Mouse (Mus musculus) frontal cortex, adult 2 months (tissue): Measurements from ENCODE around the gene Ugp2. TPM values are rescaled to one million over a fixed set of nuclear protein-coding genes. Genes with fewer than 3 reads are reported as not detected.

Experiments
- DNase-seq, 2 experiments: peaks; one replicate each; pipeline ENCODE4 v3.0.0; 2022; ENCODE audit warnings: low spot score in 1 of 2; ENCODE audit errors: extremely low spot score in 1 of 2
- polyA plus RNA-seq: library from polyadenylated mRNA; depleted of rRNA; stranded (reverse); fragments of >200 nt; gene quantifications from 2 replicates; pipeline ENCODE4 v1.2.3, GENCODE M21; 2012; rRNA removed

The Ugp2 gene
- 53.8 and 57.0 TPM in 2 replicates for polyA plus RNA-seq

- DNase-seq = peak; percentile 95 to 99
These were observed at the start of gene Ugp2 for GRCm38 (mm10) chr11:21371122-21371806. Gene Ugp2 (minus strand): TSS chr11:21371201.

DNA sequence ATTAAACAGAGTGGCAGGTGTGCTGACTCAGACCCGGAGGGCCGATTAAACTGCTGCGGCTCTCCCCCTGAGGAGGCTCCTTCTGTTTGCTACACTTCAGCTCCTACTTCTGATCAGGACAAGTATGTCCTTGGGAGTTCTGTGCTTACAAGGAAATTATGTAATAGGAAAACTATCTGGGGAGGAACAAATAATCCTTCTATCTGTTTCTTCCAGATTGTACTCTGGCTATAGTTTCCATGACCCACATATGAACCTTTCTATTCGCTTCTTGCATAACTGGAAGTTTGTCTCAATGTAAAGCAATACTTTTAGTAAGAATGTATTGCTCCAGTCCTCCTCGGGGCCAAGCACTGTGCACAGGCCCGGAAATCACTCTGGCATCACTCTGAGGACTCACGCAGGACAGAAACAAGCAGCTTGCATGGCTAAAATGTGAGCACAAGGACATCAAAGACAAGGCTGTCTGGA is 43.9 kb upstream of the Ugp2 start:
- DNase-seq = no peak

DNA sequence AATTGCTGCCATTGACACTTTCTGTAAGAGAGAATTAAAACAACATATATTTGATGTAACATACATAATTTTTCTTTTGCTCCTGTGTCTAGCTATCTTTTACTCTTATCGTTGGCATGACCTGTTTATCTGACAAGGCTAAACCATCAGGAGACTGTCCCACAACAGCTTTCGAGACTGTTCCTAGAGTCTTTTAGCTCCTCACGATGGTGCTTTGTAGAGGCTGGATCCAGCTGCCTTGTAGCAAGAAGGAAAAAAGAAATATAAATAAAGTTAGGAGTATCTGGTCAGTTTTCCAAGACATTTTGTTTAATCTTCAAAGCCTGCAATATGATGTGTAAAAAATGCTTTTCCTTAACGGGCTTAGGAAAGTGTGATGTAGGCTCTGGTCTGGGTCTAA is 35.7 kb upstream of the Ugp2 start:
- DNase-seq = no peak

DNA sequence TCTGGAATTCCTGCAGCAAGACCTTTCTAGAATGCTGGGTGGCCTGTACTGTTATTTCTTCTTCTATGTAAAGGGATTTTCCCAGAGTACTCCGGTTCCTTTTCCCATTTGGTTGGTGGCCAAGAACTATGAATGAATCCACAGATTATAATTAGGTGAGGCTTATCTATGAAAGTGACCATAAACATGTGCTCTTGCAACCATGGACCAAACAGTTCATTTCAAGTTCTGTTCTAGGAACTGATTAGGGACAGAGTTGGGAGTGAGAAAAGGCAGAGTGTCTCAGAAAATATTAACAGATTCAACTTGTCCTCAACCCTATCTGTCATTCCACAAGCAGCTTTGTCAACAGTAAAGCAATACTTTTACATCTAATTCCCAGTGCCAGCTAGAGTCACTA is 35.1 kb upstream of the Ugp2 start:
- DNase-seq = no peak

DNA sequence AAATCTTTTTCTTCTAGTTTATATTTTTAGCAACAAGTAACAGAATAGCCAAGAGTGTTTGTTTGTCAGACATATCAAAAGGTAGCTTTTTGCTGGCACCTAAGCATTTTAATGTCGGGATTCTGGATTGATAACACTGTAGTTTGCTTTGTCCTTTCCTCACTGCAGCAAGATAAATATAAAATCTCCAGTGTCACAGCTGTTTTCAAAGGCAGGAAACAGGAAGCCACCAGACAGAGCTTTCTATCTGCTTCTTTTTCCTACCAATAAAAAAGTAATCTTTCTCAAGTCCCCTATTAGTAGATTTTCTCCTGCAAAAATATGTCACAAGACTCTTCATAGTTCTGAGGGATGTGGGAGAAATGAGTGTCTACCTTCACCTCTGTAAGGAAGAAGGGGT is 32.9 kb upstream of the Ugp2 start:
- DNase-seq = no peak

DNA sequence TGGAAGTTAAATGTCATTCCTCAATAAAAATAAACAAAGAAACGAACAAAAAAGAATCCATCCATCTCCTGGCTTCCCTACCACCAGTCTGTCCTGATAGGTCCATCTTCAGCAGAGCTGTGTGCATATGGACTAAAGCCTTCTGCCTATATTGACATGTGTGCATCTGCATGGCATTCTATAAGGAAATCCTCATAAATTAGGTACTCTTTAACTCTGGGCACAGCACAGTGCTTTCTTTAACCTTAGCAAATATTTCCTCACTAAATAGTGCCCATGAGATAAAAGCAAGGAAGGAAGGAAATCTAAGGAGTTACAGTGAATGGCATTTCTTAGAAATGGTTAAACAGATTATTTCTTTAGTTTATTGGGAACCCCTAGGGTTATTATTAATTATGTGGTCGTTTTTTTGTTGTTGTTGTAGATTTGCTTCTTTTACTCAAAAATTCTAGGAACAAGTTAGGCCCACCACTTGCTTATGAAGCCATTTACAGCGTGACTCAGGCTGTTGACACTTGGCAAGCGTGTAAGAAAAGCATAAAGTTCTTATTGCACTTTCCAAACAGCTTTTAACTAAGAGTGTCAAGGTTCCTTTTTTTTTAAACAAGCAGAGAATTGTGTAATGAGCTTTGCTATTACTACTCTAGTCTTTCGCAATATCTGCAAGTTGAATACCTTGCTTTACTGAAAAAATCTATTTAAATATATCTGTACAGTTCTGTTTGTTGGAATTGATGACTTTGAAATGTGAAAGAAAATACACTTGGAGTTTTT is 31.7 kb upstream of the Ugp2 start:
- DNase-seq = no peak

DNA sequence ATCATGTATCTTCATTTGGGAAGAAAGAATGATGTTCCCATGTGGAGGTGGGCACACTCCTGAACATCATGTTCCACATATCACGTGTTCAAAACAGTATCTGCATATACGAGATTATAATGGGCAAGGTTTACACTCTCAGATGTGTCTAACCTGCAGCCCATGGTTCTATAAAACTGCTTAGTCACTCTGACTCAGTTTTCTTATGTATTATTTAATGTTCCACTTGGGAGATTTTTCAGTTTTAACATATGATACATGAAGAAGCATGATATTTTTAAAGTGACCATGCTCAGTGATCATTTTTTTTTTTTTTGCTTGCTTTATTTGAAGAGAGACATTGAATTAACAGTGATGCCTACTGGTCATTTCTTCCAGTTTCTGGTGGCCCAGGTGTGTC is 30.2 kb upstream of the Ugp2 start:
- no peak for DNase-seq

- no peak for DNase-seq
These were observed 28.2 kb upstream of the Ugp2 start for GRCm38 (mm10) chr11:21399186-21399681.

DNA sequence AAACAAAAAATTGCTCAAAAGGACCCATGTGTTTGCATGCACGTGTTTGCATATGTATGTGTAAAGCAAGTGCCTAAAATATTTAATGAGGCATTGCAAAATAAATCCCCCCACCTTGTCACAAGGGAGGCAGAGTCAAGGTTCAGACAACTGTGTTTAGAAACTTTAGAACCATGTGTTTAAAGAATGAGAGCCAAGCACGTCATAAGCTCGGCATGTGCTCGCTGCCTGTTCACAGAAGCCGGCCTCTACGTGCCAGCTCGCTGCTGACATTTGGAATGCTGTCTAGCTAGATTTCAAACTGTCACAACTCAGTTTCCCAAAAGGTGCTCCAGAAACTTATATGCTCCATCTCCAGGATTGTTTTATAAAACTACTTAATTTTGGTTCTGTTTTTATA is 27.5 kb upstream of the Ugp2 start:
- DNase-seq = no peak

DNA sequence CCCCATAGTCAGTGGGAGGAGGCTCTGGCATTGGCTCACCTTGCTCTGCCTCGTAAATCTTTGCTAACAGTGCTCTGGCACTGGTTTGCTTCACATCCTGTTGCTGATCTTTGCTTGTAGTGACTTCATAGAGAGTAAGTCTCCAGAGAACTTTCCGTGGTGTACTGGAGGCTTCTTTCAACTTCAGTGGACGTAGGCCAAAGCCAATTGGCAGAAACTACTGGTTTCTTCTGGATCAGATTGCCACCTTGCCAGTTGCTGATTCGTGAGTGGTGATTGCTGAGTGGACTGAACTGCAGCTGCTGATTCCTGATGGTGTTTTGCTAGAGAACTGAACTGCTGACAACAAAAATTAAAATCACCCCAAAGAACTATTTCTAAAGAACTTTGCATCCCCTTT is 15.8 kb upstream of the Ugp2 start:
- no peak for DNase-seq

DNA sequence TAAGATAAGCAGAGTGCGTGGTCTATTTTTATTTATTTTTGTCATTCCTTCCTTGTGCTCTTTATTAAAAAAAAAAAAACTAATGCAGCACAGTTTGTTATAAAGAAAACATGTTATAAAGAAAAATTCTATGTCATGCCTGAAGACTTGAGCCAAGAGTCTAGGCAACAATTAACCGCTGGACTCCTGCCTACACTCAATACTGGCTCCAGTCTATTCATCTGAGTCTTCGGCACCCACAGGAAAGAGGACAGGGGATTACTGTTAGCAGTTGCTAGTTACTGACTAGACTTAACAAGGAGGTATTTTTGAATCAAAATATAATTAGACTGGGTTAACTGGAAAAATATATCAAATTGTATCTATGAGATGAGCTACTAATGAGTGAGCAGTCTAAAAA is 3.1 kb upstream of the Ugp2 start:
- peak in 1 of 2 experiments; percentile 35 for DNase-seq

DNA sequence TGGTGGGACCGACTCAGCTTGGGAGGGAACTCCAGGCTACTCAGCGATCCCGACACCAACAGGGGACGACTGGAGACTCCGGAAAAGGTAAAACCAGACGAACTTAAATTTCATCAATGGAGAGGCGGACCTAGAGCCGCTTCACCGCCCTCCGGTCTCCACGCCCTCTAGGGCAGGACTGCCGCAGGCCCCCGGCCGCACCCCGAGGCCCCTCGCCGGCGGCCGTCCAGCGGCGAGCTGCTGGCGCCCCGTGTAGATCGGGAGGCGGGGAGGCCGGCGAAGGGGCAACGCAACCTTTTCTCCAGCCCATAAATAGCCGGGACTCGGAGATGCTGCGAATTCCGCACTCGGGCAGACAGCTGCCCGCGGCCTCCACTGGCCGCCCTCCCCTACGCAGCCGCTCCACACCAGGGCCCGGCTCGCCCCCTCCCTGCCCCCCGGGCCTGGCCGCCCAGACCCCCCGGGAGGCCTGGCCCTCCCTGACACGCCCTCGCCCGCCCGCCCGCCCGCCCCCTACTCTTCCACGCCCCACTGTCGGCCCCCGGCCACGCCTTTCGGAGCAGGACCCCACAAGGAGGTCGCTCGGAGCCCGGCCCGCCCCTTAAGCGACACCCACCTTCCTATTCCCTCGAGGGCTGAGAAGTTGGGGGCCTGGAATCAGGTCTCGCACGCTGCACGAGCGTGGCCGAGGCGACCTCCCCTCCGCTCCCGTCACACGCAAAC is 441 bp downstream of the Ugp2 start:
- DNase-seq = peak; percentile 13 to 55

- DNase-seq = no peak
These were observed 1.6 kb downstream of the Ugp2 start for GRCm38 (mm10) chr11:21369248-21370016.

DNA sequence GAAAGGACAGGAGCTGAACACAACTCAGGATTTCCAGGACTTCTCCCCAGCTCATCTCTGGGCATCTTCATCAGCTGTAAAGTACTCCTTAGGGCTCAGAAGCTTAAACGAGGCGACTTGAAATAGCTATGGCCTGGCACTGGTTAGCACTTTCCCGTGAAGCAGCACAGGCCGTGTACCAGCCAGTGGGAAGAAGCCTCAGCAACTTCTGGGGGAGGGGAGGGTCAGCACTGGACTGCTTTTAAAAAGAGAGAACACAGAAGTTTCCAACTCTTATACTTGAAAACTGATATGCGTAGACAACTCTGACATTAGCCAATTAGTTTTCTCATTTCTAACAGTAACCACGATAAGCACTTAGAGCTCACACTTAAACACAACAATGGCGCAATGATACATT is 2.5 kb downstream of the Ugp2 start:
- no peak for DNase-seq

DNA sequence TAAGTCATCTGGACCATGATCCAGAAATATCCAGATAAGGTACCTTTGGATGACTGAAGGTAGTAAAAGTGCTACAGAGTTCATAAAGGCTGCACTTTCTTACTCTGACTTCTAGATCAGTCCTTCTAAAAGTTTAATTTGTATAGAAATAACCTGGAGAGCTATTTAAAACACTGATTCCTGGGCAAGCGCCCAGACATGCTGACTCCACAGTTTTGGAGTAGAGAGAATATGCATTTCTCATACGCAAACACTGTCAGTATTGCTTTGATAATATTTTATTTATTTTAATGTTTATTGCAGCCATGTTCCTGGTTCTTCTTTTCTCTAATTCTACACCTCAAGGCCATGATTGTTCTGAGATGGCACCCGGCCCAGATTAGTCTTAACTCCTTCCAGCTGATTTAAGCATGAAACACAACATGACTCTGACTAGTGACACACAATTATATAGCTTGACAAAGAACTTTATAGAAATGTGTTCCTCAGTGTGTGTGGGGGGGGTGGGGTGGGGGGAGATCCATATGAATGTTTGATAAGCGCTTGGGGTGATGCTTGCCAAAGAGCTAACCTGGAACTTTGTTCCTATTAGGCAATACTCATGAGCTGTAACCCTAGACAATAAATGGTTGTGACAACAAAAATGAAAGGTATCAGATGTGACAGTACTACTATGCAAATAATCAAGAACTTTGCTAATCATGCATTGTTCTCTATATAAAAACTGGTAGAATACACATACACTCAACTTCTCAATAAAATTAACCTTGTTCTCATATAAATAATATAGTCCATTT is 7.7 kb downstream of the Ugp2 start:
- no peak for DNase-seq

DNA sequence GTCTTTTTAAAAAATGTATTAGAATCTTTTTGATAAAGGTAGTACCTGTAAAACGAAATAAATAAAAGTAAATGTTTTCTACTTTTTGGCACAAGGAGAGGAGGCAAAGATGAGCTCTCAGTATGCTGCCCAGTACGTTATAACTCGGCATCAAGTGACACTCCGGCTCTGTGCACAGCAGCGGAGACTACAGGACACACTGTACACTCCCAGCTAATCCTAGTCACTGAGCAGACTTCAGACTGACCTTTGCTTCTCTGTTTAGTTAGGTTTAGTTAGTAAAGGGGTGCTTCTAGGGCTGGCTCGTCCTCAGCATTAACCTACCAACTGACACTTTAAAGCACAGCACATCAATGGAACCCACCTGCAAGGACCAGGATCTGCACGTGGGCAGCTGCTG is 19.7 kb downstream of the Ugp2 start:
- no peak for DNase-seq

DNA sequence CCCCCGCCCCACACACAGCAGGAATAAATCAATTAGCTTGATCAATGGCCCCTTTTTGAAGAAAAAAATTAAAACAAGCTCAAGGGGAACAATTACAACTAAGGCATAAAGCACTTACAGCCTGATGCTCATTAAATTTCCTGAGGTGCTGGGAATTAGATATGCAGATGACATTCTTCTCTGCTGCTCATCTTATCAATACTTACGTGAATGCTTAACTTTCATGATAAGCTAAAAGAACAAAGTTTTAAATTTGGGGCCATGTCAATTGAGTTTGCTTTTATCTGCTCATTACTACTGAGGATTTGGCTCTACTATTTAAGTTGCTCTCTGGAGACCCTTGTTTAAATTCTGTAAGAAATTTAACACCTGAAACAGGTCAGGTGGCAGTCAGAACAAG is 22.1 kb downstream of the Ugp2 start:
- DNase-seq = no peak

DNA sequence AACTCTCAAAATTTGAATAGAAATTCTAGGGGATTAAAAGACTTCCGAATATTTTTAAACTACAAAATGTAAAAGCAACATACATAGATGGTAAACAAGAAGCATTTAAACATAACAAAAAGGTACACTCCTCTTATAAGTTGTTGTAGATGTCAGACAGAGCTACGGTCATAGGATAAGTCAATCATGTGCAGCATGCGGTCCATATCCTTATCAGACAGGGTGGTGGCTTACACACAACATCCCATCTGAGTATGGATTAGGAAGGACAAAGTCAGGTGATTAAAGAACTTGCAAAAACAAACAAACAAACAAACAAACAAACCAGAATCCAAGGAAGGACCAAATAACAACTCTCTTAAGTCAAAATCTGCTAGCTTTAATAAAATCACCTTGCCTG is 25.0 kb downstream of the Ugp2 start:
- no peak for DNase-seq

DNA sequence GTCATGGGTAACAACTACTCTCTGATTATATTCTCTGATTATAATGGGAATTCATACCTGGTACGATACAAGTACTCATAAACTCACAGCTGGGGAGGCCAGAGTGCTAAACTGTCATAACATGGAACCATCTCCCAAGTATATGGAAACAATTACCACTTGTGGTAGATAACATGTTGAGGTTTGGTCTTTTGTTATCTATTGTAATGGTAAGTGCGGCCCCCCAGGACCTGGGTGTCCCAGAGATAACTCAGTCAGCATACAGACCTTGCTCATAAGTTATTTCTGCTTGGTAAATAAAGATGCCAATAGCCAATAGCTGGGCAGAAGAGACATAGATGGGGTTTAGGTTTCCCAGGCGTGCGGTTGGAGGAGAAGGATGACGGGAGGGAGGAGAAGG is 27.5 kb downstream of the Ugp2 start:
- DNase-seq = no peak

GRCm38 (mm10) chr11:21339088-21339487 is 31.9 kb downstream of the Ugp2 start:
- peak; percentile 24 to 45 for DNase-seq
